Mouse (Mus musculus): ENCODE measurements at regions not wholly inside any gene's neighbourhood (a gene's known extent, or its start where the extent isn't known, plus 50 kb on each side); places are given as distances from the start of the nearest gene placed in this dataset.
"Not testable (repeated sequence)": the region's sequence is repeated elsewhere in the genome, so short reads cannot be mapped to it uniquely, and the experiment has no call there.

- ATAC-seq (ENCODE audit: poor library complexity, severe bottlenecking): no peak
Measured at GRCm38 (mm10) chr6:95058017-95058416, 59.0 kb upstream of the Kbtbd8 start.

- ATAC-seq (ENCODE audit: poor library complexity, severe bottlenecking): no peak
Measured at GRCm38 (mm10) chr6:95056222-95056621, 60.8 kb upstream of the Kbtbd8 start.

- no peak for ATAC-seq (ENCODE audit: poor library complexity, severe bottlenecking)
Measured at GRCm38 (mm10) chr6:95053717-95054382, 63.2 kb upstream of the Kbtbd8 start.

- ATAC-seq (ENCODE audit: poor library complexity, severe bottlenecking): not testable (repeated sequence)
Measured at GRCm38 (mm10) chr6:95041351-95041750, 75.7 kb upstream of the Kbtbd8 start.

- ATAC-seq (ENCODE audit: poor library complexity, severe bottlenecking): no peak
Measured at GRCm38 (mm10) chr6:95024239-95024638, 92.8 kb upstream of the Kbtbd8 start.

- ATAC-seq (ENCODE audit: poor library complexity, severe bottlenecking): no peak
Measured at GRCm38 (mm10) chr6:95021724-95022123, 95.3 kb upstream of the Kbtbd8 start.

GRCm38 (mm10) chr6:95017911-95018310 lies 99.1 kb upstream of the Kbtbd8 start:
- ATAC-seq (ENCODE audit: poor library complexity, severe bottlenecking): no peak

- no peak for ATAC-seq (ENCODE audit: poor library complexity, severe bottlenecking)
Measured at GRCm38 (mm10) chr6:95017484-95017883, 99.6 kb upstream of the Kbtbd8 start.

GRCm38 (mm10) chr6:95013096-95013495 lies 103.9 kb upstream of the Kbtbd8 start:
- no peak for ATAC-seq (ENCODE audit: poor library complexity, severe bottlenecking)

- no peak for ATAC-seq (ENCODE audit: poor library complexity, severe bottlenecking)
Measured at GRCm38 (mm10) chr6:95006485-95006884, 110.6 kb upstream of the Kbtbd8 start.

GRCm38 (mm10) chr6:95003716-95004115 lies 113.3 kb upstream of the Kbtbd8 start:
- no peak for ATAC-seq (ENCODE audit: poor library complexity, severe bottlenecking)

- ATAC-seq (ENCODE audit: poor library complexity, severe bottlenecking): no peak
Measured at GRCm38 (mm10) chr6:94999562-94999961, 117.5 kb upstream of the Kbtbd8 start.

GRCm38 (mm10) chr6:94999002-94999401 lies 118.0 kb upstream of the Kbtbd8 start:
- no peak for ATAC-seq (ENCODE audit: poor library complexity, severe bottlenecking)

GRCm38 (mm10) chr6:94998371-94998770 lies 118.7 kb upstream of the Kbtbd8 start:
- ATAC-seq (ENCODE audit: poor library complexity, severe bottlenecking): no peak

GRCm38 (mm10) chr6:94994376-94994775 lies 122.7 kb upstream of the Kbtbd8 start:
- ATAC-seq (ENCODE audit: poor library complexity, severe bottlenecking): no peak

- no peak for ATAC-seq (ENCODE audit: poor library complexity, severe bottlenecking)
Measured at GRCm38 (mm10) chr6:94987427-94987826, 129.6 kb upstream of the Kbtbd8 start.

GRCm38 (mm10) chr6:94986346-94986745 lies 130.7 kb upstream of the Kbtbd8 start:
- ATAC-seq (ENCODE audit: poor library complexity, severe bottlenecking): peak; percentile 62; the same call in 1 of the 2 replicates

- no peak for ATAC-seq (ENCODE audit: poor library complexity, severe bottlenecking)
Measured at GRCm38 (mm10) chr6:94984411-94984895, 132.6 kb upstream of the Kbtbd8 start.

GRCm38 (mm10) chr6:94968683-94969082 lies 148.4 kb upstream of the Kbtbd8 start:
- ATAC-seq (ENCODE audit: poor library complexity, severe bottlenecking): no peak

- ATAC-seq (ENCODE audit: poor library complexity, severe bottlenecking): peak; percentile 62
Measured at GRCm38 (mm10) chr6:94966962-94967361, 150.1 kb upstream of the Kbtbd8 start.

GRCm38 (mm10) chr6:94963204-94963603 lies 153.8 kb upstream of the Kbtbd8 start:
- ATAC-seq (ENCODE audit: poor library complexity, severe bottlenecking): no peak

GRCm38 (mm10) chr6:94962411-94963087 lies 154.5 kb upstream of the Kbtbd8 start:
- no peak for ATAC-seq (ENCODE audit: poor library complexity, severe bottlenecking)

Measured in megakaryocyte, adult 5-6 weeks (primary cell).